Mouse (Mus musculus): Measurements from ENCODE around the gene Vps37c.
A peak's percentile ranks its signal among the peaks of the same experiment; 100 is the strongest.

Gene Vps37c

DNA sequence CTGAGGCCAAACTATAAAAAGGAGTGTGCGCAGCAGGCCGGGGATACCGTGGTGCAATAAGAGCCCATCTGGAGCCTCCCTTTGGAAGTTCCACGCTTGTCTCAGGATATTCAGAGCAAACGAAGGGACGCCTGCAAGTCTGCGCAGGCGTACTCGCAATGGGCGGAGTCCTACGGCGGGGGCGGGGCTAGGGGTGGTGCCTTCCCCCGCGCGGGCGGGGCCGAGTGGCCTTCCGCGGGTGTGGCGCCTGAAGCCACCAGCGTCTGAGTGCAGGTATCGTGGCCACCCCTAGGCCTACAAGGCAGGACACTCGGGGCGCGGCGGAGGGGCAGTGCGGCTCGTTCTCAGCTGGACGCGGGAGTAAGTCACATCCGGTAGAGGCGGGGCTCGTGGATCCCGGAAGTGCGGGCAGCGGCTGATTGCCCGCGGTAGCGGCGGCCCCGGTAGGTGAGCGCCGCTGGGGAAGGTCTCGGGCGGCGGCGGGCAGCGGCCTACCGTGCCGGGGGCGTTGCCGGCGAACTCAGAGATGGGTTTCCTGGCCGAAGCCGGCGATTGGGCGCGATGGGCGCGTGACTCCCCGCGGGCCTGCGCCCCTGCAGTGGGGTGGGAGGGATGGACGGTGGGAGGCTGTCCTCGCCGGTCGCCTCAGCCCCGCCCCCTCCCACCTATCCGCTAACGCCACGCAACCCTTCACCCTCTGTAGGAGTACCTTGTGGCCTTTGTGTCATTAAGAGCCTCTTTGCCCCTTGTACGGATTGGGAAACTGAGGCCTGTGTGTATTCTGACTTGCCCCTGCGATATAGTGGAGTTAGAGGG, at the start of gene Vps37c:
Gene Vps37c, plus strand, starts transcription at position 199 of the 816 bp plus-strand sequence.
- peak; percentile 84 for DNase-seq (ENCODE audit: low spot score)

GRCm38 (mm10) chr19:10640080-10640479, 48.5 kb upstream of the Vps37c start:
- DNase-seq (ENCODE audit: low spot score), result no peak

- no peak for DNase-seq (ENCODE audit: low spot score)
Measured at GRCm38 (mm10) chr19:10640589-10641378, 47.8 kb upstream of the Vps37c start.

GRCm38 (mm10) chr19:10645616-10646015, 42.9 kb upstream of the Vps37c start:
- DNase-seq (ENCODE audit: low spot score), result no peak

GRCm38 (mm10) chr19:10648156-10648555, 40.4 kb upstream of the Vps37c start:
- no peak for DNase-seq (ENCODE audit: low spot score)

- DNase-seq (ENCODE audit: low spot score), result no peak
Measured at GRCm38 (mm10) chr19:10656058-10656457, 32.5 kb upstream of the Vps37c start.

DNA sequence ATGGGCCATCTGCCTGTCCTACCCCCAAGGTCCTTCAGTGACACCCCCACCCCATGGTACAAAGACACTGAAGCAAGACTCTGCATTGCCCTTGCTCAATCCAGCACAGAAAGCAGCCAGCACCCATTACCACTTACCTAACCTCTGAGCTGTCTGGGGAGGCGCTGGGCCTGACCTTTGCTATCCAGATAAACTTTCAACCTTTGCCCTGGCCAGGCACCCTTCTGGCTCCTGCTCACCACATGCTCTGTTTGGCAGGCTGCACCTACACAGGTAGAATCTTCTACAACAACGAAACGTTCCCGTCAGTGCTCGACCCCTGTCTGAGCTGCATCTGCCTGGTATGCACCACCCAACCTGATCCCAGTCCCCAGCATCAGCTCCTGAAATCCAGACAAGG, 30.8 kb upstream of the Vps37c start:
- no peak for DNase-seq (ENCODE audit: low spot score)

DNA sequence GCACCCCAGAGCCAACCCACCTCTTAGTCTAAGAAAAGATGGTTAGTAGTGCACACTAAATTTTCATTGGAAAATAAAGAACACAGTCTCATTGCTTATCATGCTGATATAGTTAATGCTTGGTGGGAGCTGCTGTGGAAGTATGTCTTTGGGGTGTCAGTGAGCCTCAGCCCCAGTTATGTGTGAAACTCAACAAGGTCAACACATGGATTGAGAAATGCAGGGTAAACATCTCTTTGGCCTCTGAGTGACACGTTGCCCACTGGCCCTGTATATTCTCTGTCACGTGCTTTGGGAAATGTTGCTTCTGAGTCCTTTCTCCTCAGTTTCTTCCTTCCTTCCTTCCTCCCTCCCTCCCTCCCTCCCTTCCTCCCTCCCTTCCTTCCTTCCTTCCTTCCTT, 30.1 kb upstream of the Vps37c start:
- no peak for DNase-seq (ENCODE audit: low spot score)

DNA sequence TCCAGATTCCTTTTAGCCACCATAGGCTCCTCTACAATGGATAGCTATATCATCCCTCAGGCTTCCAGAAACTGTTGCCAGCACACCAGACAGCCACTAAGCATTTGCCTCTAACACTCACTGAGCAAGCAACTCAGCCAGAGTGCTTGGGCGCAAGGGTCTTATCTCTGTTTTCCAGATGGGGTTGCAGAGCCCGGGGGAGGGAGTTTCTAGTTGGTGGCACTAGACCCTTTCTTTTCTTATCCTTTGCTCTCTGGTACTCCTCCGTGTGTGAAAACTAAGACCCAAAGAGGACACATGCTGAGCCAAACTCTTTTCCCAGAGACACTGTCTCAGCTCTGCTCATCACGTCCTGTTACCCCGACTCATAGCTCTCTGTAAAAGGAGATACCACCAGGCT, 27.2 kb upstream of the Vps37c start:
- no peak for DNase-seq (ENCODE audit: low spot score)

DNA sequence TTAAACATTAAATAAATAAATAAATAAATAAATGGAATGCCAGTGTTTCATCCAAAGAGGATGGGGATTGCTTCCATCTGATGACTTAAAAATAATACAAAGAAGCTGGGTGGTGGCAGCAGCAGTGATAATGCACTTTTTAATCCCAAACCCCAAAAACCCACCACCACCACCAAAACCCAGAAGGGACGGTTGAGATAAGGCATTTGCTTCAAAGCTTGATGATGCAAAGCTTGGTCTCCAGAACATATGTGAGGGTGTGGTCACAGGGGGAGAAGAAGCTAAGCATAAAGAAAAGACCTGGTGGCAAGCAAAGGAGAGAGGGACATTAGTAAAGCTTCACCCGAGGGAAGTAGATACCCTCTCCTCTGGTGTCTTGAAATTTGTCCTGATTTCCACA, 26.6 kb upstream of the Vps37c start:
- DNase-seq (ENCODE audit: low spot score), result no peak

GRCm38 (mm10) chr19:10662665-10663064, 25.9 kb upstream of the Vps37c start:
- no peak for DNase-seq (ENCODE audit: low spot score)

GRCm38 (mm10) chr19:10665093-10665492, 23.4 kb upstream of the Vps37c start:
- no peak for DNase-seq (ENCODE audit: low spot score)

DNA sequence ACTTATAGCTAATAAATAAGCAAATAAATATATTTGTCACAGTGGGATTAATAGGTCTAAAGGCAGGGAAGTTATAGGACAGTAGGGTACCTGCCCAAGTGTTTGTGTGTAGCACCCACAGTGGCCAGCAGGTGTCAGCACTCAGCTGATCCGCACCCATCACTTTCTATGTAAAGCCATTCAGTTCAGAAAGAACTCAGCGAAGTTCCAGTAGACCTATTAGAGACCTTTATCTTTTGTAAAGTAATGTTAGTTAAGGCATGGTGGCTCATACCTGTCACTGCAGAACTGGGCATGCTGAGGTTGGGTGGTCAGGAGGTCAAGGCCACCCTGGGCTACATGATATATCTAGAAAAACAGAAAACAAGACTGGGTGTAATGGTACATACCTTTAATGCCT, 23.0 kb upstream of the Vps37c start:
- DNase-seq (ENCODE audit: low spot score), result no peak

GRCm38 (mm10) chr19:10671319-10671718, 17.2 kb upstream of the Vps37c start:
- no peak for DNase-seq (ENCODE audit: low spot score)

DNA sequence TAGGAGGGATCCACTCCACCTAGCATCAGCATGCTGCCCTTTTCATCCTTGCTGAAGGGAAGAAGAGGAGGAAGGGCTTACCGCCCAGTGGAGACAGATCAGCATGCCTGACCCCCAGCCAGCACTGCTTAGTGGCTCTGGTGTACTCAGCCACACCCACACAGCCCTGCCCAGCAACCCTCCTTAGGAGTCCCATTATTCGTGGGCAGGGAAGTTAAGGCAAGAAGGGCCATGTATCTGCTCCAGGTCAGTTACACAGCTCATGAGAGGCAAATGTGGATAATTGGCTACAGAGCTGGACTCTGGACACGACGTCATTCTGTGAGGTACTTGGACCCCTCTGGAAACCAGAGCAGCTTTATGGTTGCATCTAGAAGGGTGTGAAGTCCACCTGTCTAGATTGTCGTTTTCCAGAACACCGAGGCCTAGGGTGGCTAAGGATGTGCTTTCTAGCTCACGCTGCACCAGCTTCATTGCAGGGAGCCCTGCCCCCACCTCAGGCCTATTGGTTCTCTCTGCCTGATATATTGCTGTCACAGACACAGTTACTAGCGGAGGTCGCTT, 16.6 kb upstream of the Vps37c start:
- DNase-seq (ENCODE audit: low spot score), result no peak

DNA sequence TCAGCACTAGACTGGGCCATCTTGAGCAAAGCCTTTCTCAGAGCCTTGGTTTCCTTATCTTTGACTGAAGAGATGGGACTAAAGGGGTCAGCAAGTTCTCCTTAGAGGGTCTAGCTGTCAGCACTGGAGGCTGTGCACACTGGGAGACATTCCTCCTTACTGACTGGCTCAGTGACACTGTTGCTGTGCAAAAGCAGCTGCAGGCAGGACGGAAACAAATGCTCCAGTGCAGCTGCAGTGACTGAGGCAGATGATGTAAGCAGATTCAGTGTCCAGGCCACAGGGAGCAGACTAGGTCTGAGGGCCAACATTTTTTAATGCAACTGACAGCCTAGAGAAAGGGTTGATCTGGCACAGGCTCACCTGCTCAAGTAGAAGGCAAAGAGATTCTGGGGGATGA, 15.3 kb upstream of the Vps37c start:
- DNase-seq (ENCODE audit: low spot score), result no peak

DNA sequence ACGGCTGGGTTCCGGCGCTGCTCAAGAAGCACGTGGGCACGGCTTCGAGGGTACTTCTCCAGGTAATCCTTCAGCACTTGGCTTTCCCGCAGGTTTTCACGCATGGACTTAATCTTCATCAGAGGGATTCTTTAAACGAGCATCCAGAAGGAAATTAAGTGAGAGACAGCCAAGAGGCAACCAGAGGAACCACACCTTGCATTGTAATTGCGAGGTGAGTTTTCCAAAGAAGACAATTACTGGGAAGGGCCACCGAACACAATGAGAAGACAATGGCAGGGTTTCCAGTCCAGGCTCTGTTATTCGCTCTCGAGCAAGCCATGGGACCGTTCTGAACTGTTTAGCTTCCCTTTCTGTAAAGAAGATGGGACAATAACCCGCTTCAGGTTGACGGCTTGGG, 11.9 kb upstream of the Vps37c start:
- DNase-seq (ENCODE audit: low spot score), result no peak

DNA sequence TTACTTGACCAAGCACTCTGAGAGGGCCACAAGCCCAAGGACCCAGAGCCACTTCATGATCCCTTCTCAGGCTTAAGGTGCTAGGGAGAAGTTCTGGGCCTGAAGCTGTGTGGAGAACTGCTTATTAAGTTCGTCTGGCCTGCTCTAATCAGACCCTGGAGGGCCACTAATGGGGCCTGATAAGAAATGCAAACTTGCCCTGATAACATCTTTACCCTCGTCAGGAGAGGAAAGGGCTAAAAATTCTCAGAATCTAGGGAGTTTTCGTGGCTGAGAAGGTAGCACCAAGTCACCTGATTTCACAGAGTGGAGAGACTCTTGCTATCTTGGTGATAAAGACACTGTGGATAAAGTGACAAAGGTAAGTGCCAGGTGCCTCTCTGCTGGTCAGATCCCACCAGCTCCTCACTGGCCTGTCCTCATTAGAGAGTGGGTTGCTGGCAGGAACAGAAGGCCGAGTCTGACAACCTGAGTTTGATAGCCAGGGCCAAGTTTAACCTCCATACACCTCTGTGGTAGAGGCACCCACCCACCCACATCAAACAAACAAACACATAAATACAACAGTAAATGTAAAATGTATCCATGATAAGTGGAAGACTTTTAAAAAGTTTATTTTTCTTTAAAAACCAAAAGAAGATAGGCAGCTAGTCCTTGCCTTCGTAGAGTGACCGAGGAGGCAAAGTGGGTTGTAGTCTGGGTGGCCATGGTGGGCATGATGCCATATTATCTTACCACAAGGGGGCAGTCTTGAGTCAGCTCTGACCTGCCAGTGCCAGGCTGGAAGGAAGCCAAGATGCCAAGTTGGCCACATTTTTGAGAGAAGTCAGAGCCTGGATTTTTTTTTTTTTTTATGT, 10.4 kb upstream of the Vps37c start, which contains the start of gene Pga5:
Gene Pga5, minus strand, starts transcription at position 157 of the 857 bp plus-strand sequence.
- DNase-seq (ENCODE audit: low spot score), result peak; percentile 87

GRCm38 (mm10) chr19:10678772-10679067, 9.8 kb upstream of the Vps37c start:
- DNase-seq (ENCODE audit: low spot score), result no peak

- DNase-seq (ENCODE audit: low spot score), result no peak
Measured at GRCm38 (mm10) chr19:10681571-10681970, 7.0 kb upstream of the Vps37c start.

- no peak for DNase-seq (ENCODE audit: low spot score)
Measured at GRCm38 (mm10) chr19:10685081-10685480, 3.5 kb upstream of the Vps37c start.

DNA sequence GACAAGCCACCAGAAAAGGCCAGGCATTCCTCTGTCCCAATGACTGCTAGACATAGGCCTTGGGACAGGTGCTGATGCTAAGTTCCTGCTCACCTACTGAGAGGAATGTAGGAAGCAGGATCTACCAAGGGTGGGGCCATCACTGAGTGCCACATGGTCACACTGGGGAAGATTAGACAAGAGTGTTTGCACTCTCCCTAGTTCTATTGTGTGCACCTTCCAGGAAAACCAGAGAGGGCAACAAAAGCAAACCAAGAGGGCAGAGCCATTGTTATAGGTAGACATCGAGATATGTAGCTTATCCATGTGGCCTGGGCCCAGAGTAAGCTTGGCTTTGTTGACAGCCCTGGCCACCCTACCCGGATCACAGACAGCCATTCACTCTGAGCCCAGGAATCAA, 2.8 kb upstream of the Vps37c start:
- no peak for DNase-seq (ENCODE audit: low spot score)

Data from layer of hippocampus, adult 9-10 months (tissue).